Mouse (Mus musculus) forebrain, postnatal 0 days (tissue): ENCODE data around the gene Igfbp2. TPM values are rescaled to one million over a fixed set of nuclear protein-coding genes. Genes with fewer than 3 reads are reported as not detected.

Source experiments
- ATAC-seq: fragments of 200-750 bp; cut with Nextera tagmentation; 2 replicates; pipeline ENCODE4 v1.8.0; 2017; ENCODE audit warnings: mild to moderate bottlenecking, moderate library complexity
- DNase-seq: peaks from one replicate; pipeline ENCODE4 v3.0.0-alpha.2; 2015
- H3K27ac ChIP-seq: fragments of 300-500 bp; sonication (generic); 2 replicates; pipeline ENCODE4 v1.5.1; 2014; ENCODE audit warnings: low read depth, mild to moderate bottlenecking, antibody characterized with exemption, low read length, moderate library complexity, mixed read lengths
- H3K27me3 ChIP-seq: fragments of 300-500 bp; sonication (generic); 2 replicates; pipeline ENCODE4 v1.6.1; 2014; ENCODE audit warnings: mild to moderate bottlenecking, low read length, mixed read lengths; ENCODE audit not compliant: insufficient read depth
- H3K36me3 ChIP-seq: fragments of 300-500 bp; sonication (generic); 2 replicates; pipeline ENCODE4 v1.6.1; 2014; ENCODE audit warnings: mild to moderate bottlenecking, moderate library complexity; ENCODE audit not compliant: insufficient read depth
- H3K4me1 ChIP-seq: fragments of 300-500 bp; sonication (generic); 2 replicates; pipeline ENCODE4 v1.6.1; 2014; ENCODE audit warnings: antibody characterized with exemption; ENCODE audit not compliant: insufficient read depth
- H3K4me2 ChIP-seq: fragments of 300-500 bp; sonication (generic); 2 replicates; pipeline ENCODE4 v1.6.1; 2014; ENCODE audit warnings: low read depth, mild to moderate bottlenecking, moderate library complexity
- H3K4me3 ChIP-seq: fragments of 300-500 bp; sonication (generic); 2 replicates; pipeline ENCODE4 v1.5.1; 2014; ENCODE audit warnings: low read depth, low read length, mixed read lengths
- H3K9ac ChIP-seq: fragments of 300-500 bp; sonication (generic); 2 replicates; pipeline ENCODE4 v1.6.1; 2014; ENCODE audit warnings: mild to moderate bottlenecking
- H3K9me3 ChIP-seq: fragments of 300-500 bp; sonication (generic); 2 replicates; pipeline ENCODE4 v1.6.1; 2016; ENCODE audit warnings: low read length
- CTCF ChIP-seq: sonication (generic); IDR thresholded peaks from 2 replicates; pipeline ENCODE4 v1.5.1; 2016; ENCODE audit warnings: antibody characterized with exemption, control low read depth, low read depth
- WGBS: fragments of 180-500 bp; shearing (Covaris S2); extraction: QIAGEN DNeasy Blood & Tissue Kit; methylation state at CpG from one replicate; pipeline ENCODE4 v1.1.7; 2014; 5-methylcytosine and 5-hydroxymethylcytosine counted together
- polyA plus RNA-seq: library from polyadenylated mRNA; unstranded; fragments of >200 nt; fragmentation: Nextera tagmentation; extraction: Ambion mirVana; gene quantifications from 2 replicates; pipeline ENCODE4 v1.2.1, GENCODE M21; 2015
- total RNA-seq: library from RNA; depleted of rRNA; stranded (reverse); fragments of >200 nt; gene quantifications from 2 replicates; pipeline ENCODE4 v1.2.3, GENCODE M21; 2014

Igfbp2 gene
- total and polyA plus RNA-seq, 2 experiments from 2014 or later: 311 to 341 TPM

DNA sequence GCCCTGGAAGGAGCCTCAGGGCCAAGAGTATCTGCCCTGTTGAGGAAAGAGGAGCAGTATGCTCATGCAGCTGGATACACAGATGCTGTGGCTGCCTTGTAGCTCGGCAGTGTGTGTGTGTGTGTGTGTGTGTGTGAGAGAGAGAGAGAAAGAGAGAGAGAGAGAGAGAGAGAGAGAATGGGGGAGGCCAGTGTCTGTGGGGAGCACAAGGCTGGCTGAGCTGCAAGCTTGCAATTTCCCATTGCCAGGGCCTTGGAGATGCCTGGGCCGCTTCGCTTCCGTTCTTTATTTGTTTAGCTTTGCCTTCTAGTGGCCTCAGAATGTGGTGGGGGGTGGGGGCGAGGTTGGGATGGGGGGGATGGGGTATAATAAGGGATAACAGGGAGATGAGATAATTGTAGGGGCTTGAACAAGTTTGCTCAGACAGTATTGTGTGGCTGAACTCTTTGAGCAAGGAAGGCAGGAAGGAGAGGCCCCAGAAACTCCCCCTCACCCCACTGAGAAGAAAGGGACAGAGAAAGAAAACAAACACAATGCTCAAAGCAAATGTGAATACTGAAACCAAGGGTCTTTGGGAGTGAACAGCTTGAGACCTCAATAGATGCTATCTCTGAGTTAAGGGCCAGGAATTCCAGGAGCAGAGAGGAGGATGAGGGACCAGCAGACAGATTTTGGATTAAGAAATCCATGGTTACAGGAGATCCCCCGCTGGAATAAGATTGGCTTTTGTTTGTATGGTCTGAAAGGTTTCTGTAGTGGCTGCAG, 10.5 kb upstream of the Igfbp2 start:
- peak; percentile 66 for ATAC-seq
- H3K27ac ChIP-seq: 0 out of 2 replicates have a peak overlapping the region, but pooled peaks have one; percentile 21
- no peaks in the 10 kb centered on the region for H3K36me3 ChIP-seq
- H3K4me1 ChIP-seq: no peaks in the 10 kb centered on the region
- no peaks in the 10 kb centered on the region for H3K27me3 ChIP-seq
- no peak overlapping the region for H3K4me3 ChIP-seq
- 9% methylated on average over 6 of the region's 6 CpGs for WGBS
- H3K4me2 ChIP-seq: no peak overlapping the region
- H3K9me3 ChIP-seq: no peaks in the 10 kb centered on the region
- no peak for TF ChIP-seq CTCF
- no peak overlapping the region for H3K9ac ChIP-seq
- no peak for DNase-seq

DNA sequence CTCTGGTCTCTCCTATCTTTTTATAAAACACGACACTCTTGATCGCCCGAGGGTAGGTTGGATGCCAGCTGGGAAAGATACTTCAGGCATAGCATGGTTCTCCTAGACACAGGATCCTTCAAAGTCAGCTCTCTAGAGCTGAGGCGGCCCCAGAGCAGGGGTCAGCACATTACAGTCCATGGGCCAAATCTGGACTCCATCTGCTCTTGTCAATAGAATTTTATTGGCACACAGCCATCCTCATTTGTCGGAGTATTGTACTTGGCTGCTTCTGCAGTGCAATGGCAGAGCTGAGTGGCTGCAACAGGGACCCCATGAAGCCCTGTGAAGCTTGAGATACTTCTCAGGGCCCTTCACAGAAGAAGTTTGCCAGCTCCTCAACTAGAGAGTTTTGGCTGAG, 9.1 kb upstream of the Igfbp2 start:
- no peak overlapping the region for H3K27ac ChIP-seq
- DNase-seq: no peak
- H3K36me3 ChIP-seq: no peaks in the 10 kb centered on the region
- no peak overlapping the region for H3K4me2 ChIP-seq
- no peaks in the 10 kb centered on the region for H3K4me1 ChIP-seq
- TF ChIP-seq CTCF: no peak
- 35% methylated on average over 5 of the region's 5 CpGs for WGBS
- ATAC-seq: no peak
- H3K9ac ChIP-seq: no peak overlapping the region
- H3K27me3 ChIP-seq: no peaks in the 10 kb centered on the region
- H3K9me3 ChIP-seq: no peaks in the 10 kb centered on the region
- H3K4me3 ChIP-seq: no peak overlapping the region

DNA sequence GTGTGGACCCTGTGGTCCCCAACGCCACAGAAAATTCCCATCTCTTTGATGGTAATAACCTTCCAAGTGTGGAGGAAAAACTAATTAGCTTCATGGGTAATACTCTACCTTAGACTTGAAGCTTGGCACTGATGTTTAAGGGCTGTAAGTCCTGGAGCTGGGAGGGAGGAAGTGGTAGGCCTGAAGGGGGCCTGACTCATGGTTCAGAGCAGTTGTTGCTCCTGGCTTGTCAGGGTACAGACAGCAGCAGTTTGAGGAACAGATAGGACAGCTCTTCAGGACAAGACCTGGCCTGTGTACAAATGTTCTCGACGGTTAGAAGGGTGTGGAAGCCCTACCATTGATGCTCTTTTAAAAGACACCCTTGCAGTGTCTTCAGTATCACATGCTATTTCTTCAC, 8.7 kb upstream of the Igfbp2 start:
- no peaks in the 10 kb centered on the region for H3K4me1 ChIP-seq
- 84% methylated on average over 3 of the region's 3 CpGs for WGBS
- no peak for ATAC-seq
- no peak overlapping the region for H3K4me2 ChIP-seq
- no peaks in the 10 kb centered on the region for H3K27me3 ChIP-seq
- DNase-seq: no peak
- no peak for TF ChIP-seq CTCF
- no peak overlapping the region for H3K27ac ChIP-seq
- no peaks in the 10 kb centered on the region for H3K9me3 ChIP-seq
- H3K36me3 ChIP-seq: no peaks in the 10 kb centered on the region
- no peak overlapping the region for H3K4me3 ChIP-seq
- H3K9ac ChIP-seq: no peak overlapping the region

DNA sequence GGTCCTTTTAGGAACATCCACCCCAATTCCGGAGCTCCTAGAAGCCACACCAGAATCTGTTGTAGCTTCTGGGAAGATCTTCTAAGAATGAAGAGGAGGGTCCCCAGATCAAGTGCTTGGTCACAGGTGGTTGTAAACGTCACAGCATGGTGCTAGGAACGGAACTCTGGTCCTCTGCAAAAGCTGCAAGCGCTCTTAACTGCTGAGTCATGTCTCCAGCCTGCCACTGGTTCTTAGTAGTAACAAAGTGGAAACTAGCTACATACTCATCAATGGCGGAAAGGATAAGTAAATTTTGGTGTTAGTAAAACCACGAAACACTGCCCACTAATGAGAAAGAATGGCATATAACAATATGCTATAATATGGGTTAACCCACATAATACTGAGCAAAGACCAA, 4.3 kb upstream of the Igfbp2 start:
- ATAC-seq (no peak), DNase-seq (no peak)
- no peaks in the 10 kb centered on the region for H3K27me3 ChIP-seq
- no peak overlapping the region for H3K4me3 ChIP-seq
- WGBS: 94% methylated on average over 6 of the region's 6 CpGs
- no peak overlapping the region for H3K9ac ChIP-seq
- no peak overlapping the region for H3K4me2 ChIP-seq
- H3K4me1 ChIP-seq: no peaks in the 10 kb centered on the region
- no peaks in the 10 kb centered on the region for H3K9me3 ChIP-seq
- H3K36me3 ChIP-seq: no peaks in the 10 kb centered on the region
- H3K27ac ChIP-seq: no peak overlapping the region
- TF ChIP-seq CTCF: no peak

DNA sequence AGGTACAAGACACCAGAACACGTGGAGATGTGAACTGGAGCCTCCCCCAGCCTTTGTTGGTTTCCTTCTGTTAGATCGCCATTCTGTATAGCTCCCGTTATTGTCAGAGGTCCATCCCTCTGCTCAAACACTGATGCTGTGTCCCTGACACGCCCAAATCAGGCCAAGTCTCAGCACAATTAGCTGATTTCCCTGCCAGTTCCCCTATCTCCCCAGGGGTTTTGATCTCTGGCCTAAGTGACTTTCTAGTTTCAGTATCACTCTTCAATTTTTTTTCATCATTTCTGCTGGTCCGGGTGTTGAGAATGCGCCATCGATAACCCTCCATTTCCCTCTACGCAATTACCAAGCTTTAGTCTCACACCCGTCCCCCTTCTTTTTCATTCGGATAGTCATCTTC, 1.4 kb upstream of the Igfbp2 start:
- no peak overlapping the region for H3K27ac ChIP-seq
- H3K4me3 ChIP-seq: no peak overlapping the region
- ATAC-seq (no peak), DNase-seq (no peak)
- H3K9me3 ChIP-seq: no peaks in the 10 kb centered on the region
- H3K9ac ChIP-seq: no peak overlapping the region
- no peak for TF ChIP-seq CTCF
- 58% methylated on average over 10 of the region's 10 CpGs for WGBS
- H3K36me3 ChIP-seq: no peaks in the 10 kb centered on the region
- H3K4me2 ChIP-seq: no peak overlapping the region
- H3K4me1 ChIP-seq: 0 out of 2 replicates have a peak, but pooled peaks cover 2% of the 10 kb centered on the region
- H3K27me3 ChIP-seq: no peaks in the 10 kb centered on the region

DNA sequence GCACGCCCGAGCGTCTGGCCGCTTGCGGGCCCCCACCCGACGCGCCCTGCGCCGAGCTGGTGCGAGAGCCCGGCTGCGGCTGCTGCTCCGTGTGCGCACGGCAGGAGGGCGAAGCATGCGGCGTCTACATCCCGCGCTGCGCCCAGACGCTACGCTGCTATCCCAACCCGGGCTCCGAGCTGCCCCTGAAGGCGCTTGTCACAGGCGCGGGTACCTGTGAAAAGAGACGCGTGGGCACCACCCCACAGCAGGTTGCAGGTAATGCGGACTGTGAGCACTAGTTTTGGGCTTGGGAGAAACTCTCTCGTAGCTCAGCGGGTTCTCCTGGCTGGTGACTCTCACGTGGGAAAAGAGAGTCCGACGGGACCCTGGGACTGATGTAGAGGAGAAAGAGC, 401 bp downstream of the Igfbp2 start:
- H3K9ac ChIP-seq: peak overlapping the region; percentile 78
- no peaks in the 10 kb centered on the region for H3K9me3 ChIP-seq
- H3K4me2 ChIP-seq: peak overlapping the region; percentile 89
- under 1% methylated on average over 37 of the region's 37 CpGs for WGBS
- peak overlapping the region; percentile 66 for H3K4me3 ChIP-seq
- ATAC-seq: peak; percentile 78
- no peak for DNase-seq
- H3K4me1 ChIP-seq: 0 out of 2 replicates have a peak, but pooled peaks cover 5% of the 10 kb centered on the region
- no peak for TF ChIP-seq CTCF
- H3K27ac ChIP-seq: peak overlapping the region; percentile 86
- no peaks in the 10 kb centered on the region for H3K36me3 ChIP-seq
- no peaks in the 10 kb centered on the region for H3K27me3 ChIP-seq

DNA sequence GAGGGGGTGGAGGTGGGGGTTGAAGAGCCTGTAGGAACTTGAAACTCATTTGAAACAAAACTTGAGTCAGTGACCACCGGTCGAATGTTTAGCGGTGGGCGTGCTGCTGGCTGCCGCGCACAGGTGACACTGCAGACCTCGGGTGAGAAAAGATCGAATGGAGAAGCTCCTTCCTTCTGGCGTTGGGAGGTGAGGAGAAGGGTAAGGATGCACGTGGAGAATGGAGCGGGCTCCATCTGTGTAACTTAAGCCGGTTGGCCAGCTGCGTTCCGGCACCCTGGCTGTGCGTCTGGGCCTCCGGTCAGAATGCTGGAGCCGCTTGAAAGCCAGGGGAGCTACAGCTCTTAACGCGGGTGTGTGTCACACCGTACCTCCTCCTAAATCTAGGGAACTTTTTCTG, 983 bp downstream of the Igfbp2 start:
- DNase-seq: peak; percentile 42
- H3K4me1 ChIP-seq: 0 out of 2 replicates have a peak, but pooled peaks cover 5% of the 10 kb centered on the region
- no peaks in the 10 kb centered on the region for H3K9me3 ChIP-seq
- 0 out of 2 replicates have a peak overlapping the region, but pooled peaks have one; percentile 86 for H3K27ac ChIP-seq
- no peaks in the 10 kb centered on the region for H3K36me3 ChIP-seq
- H3K9ac ChIP-seq: peak overlapping the region; percentile 78
- ATAC-seq: no peak
- peak overlapping the region; percentile 66 for H3K4me3 ChIP-seq
- peak overlapping the region; percentile 89 for H3K4me2 ChIP-seq
- TF ChIP-seq CTCF: no peak
- no peaks in the 10 kb centered on the region for H3K27me3 ChIP-seq
- WGBS: 3% methylated on average over 20 of the region's 20 CpGs
